ENCODE assay signal across 8 mouse cellular contexts in genomic region chr8:124863163-124863677, GRCm38 (mm10). TPM values are rescaled to one million over a fixed set of nuclear protein-coding genes. Genes with fewer than 3 reads are reported as not detected.
DNase-seq lines count a peak whose midpoint lies in the region; ATAC-seq and TF ChIP-seq lines count a peak whose summit lies in the region.

No protein-coding gene starts in this region.

- H3K36me3 ChIP-seq in lung, embryonic 16.5 days (ENCODE audit: control insufficient read depth, insufficient read depth, low read length) = peaks cover 10% of the 10 kb centered on the region
- peaks cover 28% of the 10 kb centered on the region for H3K36me3 ChIP-seq in embryonic facial prominence, embryonic 15.5 days
- peaks cover 45% of the 10 kb centered on the region for H3K36me3 ChIP-seq in limb, embryonic 12.5 days
- peaks cover 13% of the 10 kb centered on the region for H3K36me3 ChIP-seq in small intestine, adult 2 months (ENCODE audit: control insufficient read depth, insufficient read depth, low read length)

- peaks cover 24% of the 10 kb centered on the region for H3K4me1 ChIP-seq in lung, embryonic 16.5 days (replicated peaks; ENCODE audit: control insufficient read depth, insufficient read depth, low read length)
- peaks cover 10% of the 10 kb centered on the region for H3K4me1 ChIP-seq in embryonic facial prominence, embryonic 15.5 days
- peaks cover 12% of the 10 kb centered on the region for H3K4me1 ChIP-seq in limb, embryonic 12.5 days (replicated peaks)
- peaks cover 4% of the 10 kb centered on the region; the same call in 1 of the 2 replicates for H3K4me1 ChIP-seq in small intestine, adult 2 months (ENCODE audit: control insufficient read depth, insufficient read depth, insufficient read length, low read length)

- peak overlapping the region; percentile 95 for H3K27ac ChIP-seq in lung, embryonic 16.5 days (ENCODE audit: low read length)
- H3K27ac ChIP-seq in embryonic facial prominence, embryonic 15.5 days (replicated peaks) = peak overlapping the region; percentile 94
- peak overlapping the region; percentile 92 for H3K27ac ChIP-seq in limb, embryonic 12.5 days
- H3K27ac ChIP-seq in small intestine, adult 2 months (ENCODE audit: insufficient read depth, low read depth, low read length) = peak overlapping the region; percentile 44

- H3K9me3 ChIP-seq in lung, embryonic 16.5 days (ENCODE audit: control insufficient read depth, low read length) = no peaks in the 10 kb centered on the region
- no peaks in the 10 kb centered on the region for H3K9me3 ChIP-seq in embryonic facial prominence, embryonic 15.5 days (replicated peaks)
- H3K9me3 ChIP-seq in limb, embryonic 12.5 days = no peaks in the 10 kb centered on the region

- no peak for TF ChIP-seq CTCF in small intestine, adult 2 months (IDR thresholded peaks at IDR 0.05; ENCODE audit: extremely low read depth, insufficient read length, insufficient replicate concordance, low read depth, low read length)

- peak overlapping the region; percentile 89 for H3K4me2 ChIP-seq in lung, embryonic 16.5 days (ENCODE audit: low read depth, low read length)
- peak overlapping the region; percentile 63 for H3K4me2 ChIP-seq in embryonic facial prominence, embryonic 15.5 days (replicated peaks)
- peak overlapping the region; percentile 83 for H3K4me2 ChIP-seq in limb, embryonic 12.5 days

- WGBS in lung, embryonic 16.5 days = under 1% methylated on average over 29 of the region's 33 CpGs
- 0% methylated on average over 33 of the region's 33 CpGs for WGBS in embryonic facial prominence, embryonic 15.5 days
- whole genome bisulfite sequencing in limb, embryonic 12.5 days = under 1% methylated on average over 33 of the region's 33 CpGs
- WGBS in small intestine, adult 2 months = under 1% methylated on average over 33 of the region's 33 CpGs

- H3K27me3 ChIP-seq in lung, embryonic 16.5 days (ENCODE audit: control insufficient read depth, insufficient read depth, low read depth, low read length) = no peaks in the 10 kb centered on the region
- no peaks in the 10 kb centered on the region for H3K27me3 ChIP-seq in embryonic facial prominence, embryonic 15.5 days
- H3K27me3 ChIP-seq in limb, embryonic 12.5 days = no peaks in the 10 kb centered on the region
- no peaks in the 10 kb centered on the region for H3K27me3 ChIP-seq in small intestine, adult 2 months (ENCODE audit: control insufficient read depth, insufficient read depth, low read length)

- DNase-seq in lung, postnatal 14 days = no peak
- DNase-seq in spleen, postnatal 14 days (ENCODE audit: low spot score in 2 of 2) = no peak
- no peak for DNase-seq in Muller cell, postnatal 12 days (ENCODE audit: inconsistent ontology term)
- DNase-seq in frontal cortex, postnatal 25 days (ENCODE audit: low spot score in 2 of 2) = no peak

- ATAC-seq in lung, embryonic 16.5 days (ENCODE audit: low read depth) = peak; percentile 27; the same call in 1 of the 2 replicates
- ATAC-seq in embryonic facial prominence, embryonic 15.5 days (ENCODE audit: insufficient number of reproducible peaks, low FRiP score, low TSS enrichment, low read depth) = peak; percentile 84
- peak; percentile 82 for ATAC-seq in limb, embryonic 12.5 days (ENCODE audit: insufficient number of reproducible peaks, insufficient read depth, low FRiP score, low TSS enrichment, low read depth)

- H3K4me3 ChIP-seq in lung, embryonic 16.5 days (ENCODE audit: low read length) = peak overlapping the region; percentile 97
- peak overlapping the region; percentile 91 for H3K4me3 ChIP-seq in embryonic facial prominence, embryonic 15.5 days (replicated peaks)
- peak overlapping the region; percentile 70 for H3K4me3 ChIP-seq in limb, embryonic 12.5 days (replicated peaks)
- H3K4me3 ChIP-seq in small intestine, adult 2 months (ENCODE audit: low read depth, low read length) = peak overlapping the region; percentile 90

- no peak for TF ChIP-seq POLR2A in small intestine, adult 2 months (IDR thresholded peaks at IDR 0.05; ENCODE audit: low read depth, low read length)

- peak overlapping the region; percentile 99 for H3K9ac ChIP-seq in lung, embryonic 16.5 days (ENCODE audit: low read length)
- H3K9ac ChIP-seq in embryonic facial prominence, embryonic 15.5 days = peak overlapping the region; percentile 97
- H3K9ac ChIP-seq in limb, embryonic 12.5 days (replicated peaks) = peak overlapping the region; percentile 94

RNA-seq across cellular contexts. Expression of gene 2810004N23Rik, which starts 0.3 kb away (rescaled TPM):
- polyA plus RNA-seq in lung, embryonic 16.5 days (2015; fragmentation: Nextera tagmentation; extraction: Ambion mirVana) = 39.5 and 42.7 TPM in 2 replicates
- 41.8 and 42.4 TPM in 2 replicates for polyA plus RNA-seq in embryonic facial prominence, embryonic 15.5 days (2015; fragmentation: Nextera tagmentation; extraction: Ambion mirVana)
- polyA plus RNA-seq in limb, embryonic 12.5 days (2016; fragmentation: Nextera tagmentation; extraction: Ambion mirVana) = 61.1 and 62.4 TPM in 2 replicates
- 3.3 and 5.4 TPM in 2 replicates for polyA plus RNA-seq in small intestine, adult 2 months (2012; rRNA removed)

RNA-seq across cellular contexts. Expression of gene Gnpat, which starts 0.4 kb away (rescaled TPM):
- polyA plus RNA-seq in lung, embryonic 16.5 days (2015; fragmentation: Nextera tagmentation; extraction: Ambion mirVana) = 97.5 and 99.0 TPM in 2 replicates
- polyA plus RNA-seq in embryonic facial prominence, embryonic 15.5 days (2015; fragmentation: Nextera tagmentation; extraction: Ambion mirVana) = 85.8 and 87.1 TPM in 2 replicates
- 116 and 119 TPM in 2 replicates for polyA plus RNA-seq in limb, embryonic 12.5 days (2016; fragmentation: Nextera tagmentation; extraction: Ambion mirVana)
- 12.1 and 17.6 TPM in 2 replicates for polyA plus RNA-seq in small intestine, adult 2 months (2012; rRNA removed)

RNA-seq across cellular contexts. Expression of gene Exoc8, which starts 34.3 kb away (rescaled TPM):
- polyA plus RNA-seq in lung, embryonic 16.5 days (2015; fragmentation: Nextera tagmentation; extraction: Ambion mirVana) = 8.3 and 8.8 TPM in 2 replicates
- polyA plus RNA-seq in embryonic facial prominence, embryonic 15.5 days (2015; fragmentation: Nextera tagmentation; extraction: Ambion mirVana) = 8.9 and 9.5 TPM in 2 replicates
- polyA plus RNA-seq in limb, embryonic 12.5 days (2016; fragmentation: Nextera tagmentation; extraction: Ambion mirVana) = 11.9 and 12.2 TPM in 2 replicates
- 7.0 and 9.1 TPM in 2 replicates for polyA plus RNA-seq in small intestine, adult 2 months (2012; rRNA removed)

RNA-seq across cellular contexts. Expression of gene Sprtn, which starts 34.5 kb away (rescaled TPM):
- 9.1 and 9.6 TPM in 2 replicates for polyA plus RNA-seq in lung, embryonic 16.5 days (2015; fragmentation: Nextera tagmentation; extraction: Ambion mirVana)
- polyA plus RNA-seq in embryonic facial prominence, embryonic 15.5 days (2015; fragmentation: Nextera tagmentation; extraction: Ambion mirVana) = 12.4 and 12.6 TPM in 2 replicates
- polyA plus RNA-seq in limb, embryonic 12.5 days (2016; fragmentation: Nextera tagmentation; extraction: Ambion mirVana) = 9.9 and 11.9 TPM in 2 replicates
- 4.2 and 9.0 TPM in 2 replicates for polyA plus RNA-seq in small intestine, adult 2 months (2012; rRNA removed)

Comparison
In these comparisons a context has a peak if more than half of its experiments do, and no peak if none do; other contexts are left out.
1. ATAC-seq: peak in every context shown above with its lines; median percentile 84 in embryonic facial prominence, embryonic 15.5 days; 82 in limb, embryonic 12.5 days; 27 in lung, embryonic 16.5 days.
2. H3K27ac ChIP-seq: peak in every context shown above with its lines; median percentile 95 in lung, embryonic 16.5 days; 94 in embryonic facial prominence, embryonic 15.5 days; 92 in limb, embryonic 12.5 days; 44 in small intestine, adult 2 months.